8 mouse cellular contexts compared by ENCODE assay signal in genomic region chr4:84674318-84675170, GRCm38 (mm10). TPM values are rescaled to one million over a fixed set of nuclear protein-coding genes. Genes with fewer than 3 reads are reported as not detected.
DNase-seq lines count a peak whose midpoint lies in the region; ATAC-seq lines count a peak whose summit lies in the region.

No protein-coding gene starts in this region.

- DNase-seq in thymus, postnatal 4 days, result peak; percentile 19
- DNase-seq in thymus, postnatal 10 days (ENCODE audit: low spot score in 2 of 2), result no peak
- peak; percentile 88 for DNase-seq in embryonic facial prominence, embryonic 14.5 days (ENCODE audit: low spot score)
- DNase-seq in heart, postnatal 10 days, result peak; percentile 48 to 50
- DNase-seq in kidney, postnatal 36 days, result peak; percentile 59 to 72
- DNase-seq in midbrain, embryonic 11.5 days (ENCODE audit: low spot score, missing footprints), result peak; percentile 94
- peak; percentile 48 for DNase-seq in urinary bladder, postnatal 25 days (ENCODE audit: low spot score)

- intact Hi-C loops in heart, postnatal 10 days (cut with DNase I), result loop anchor here (5.0 to 10.0 kb wide), 2 partner anchors 127 to 880 kb away; no protein-coding TSS in a partner anchor

- peaks cover 16% of the 10 kb centered on the region for H3K27me3 ChIP-seq in embryonic facial prominence, embryonic 14.5 days (replicated peaks; ENCODE audit: control insufficient read depth, insufficient read depth, low read length)
- H3K27me3 ChIP-seq in midbrain, embryonic 11.5 days (ENCODE audit: control insufficient read depth, insufficient read depth, low read length), result peaks cover 60% of the 10 kb centered on the region

- no peaks in the 10 kb centered on the region for H3K36me3 ChIP-seq in embryonic facial prominence, embryonic 14.5 days (ENCODE audit: control insufficient read depth, insufficient read depth, low read length)
- H3K36me3 ChIP-seq in midbrain, embryonic 11.5 days (ENCODE audit: control insufficient read depth, insufficient read depth, low read length), result no peaks in the 10 kb centered on the region

- peak overlapping the region; percentile 97 for H3K27ac ChIP-seq in embryonic facial prominence, embryonic 14.5 days (replicated peaks; ENCODE audit: low read depth, low read length)
- no peak overlapping the region for H3K27ac ChIP-seq in midbrain, embryonic 11.5 days (ENCODE audit: low read depth, low read length)

- peak overlapping the region; percentile 89 for H3K4me2 ChIP-seq in embryonic facial prominence, embryonic 14.5 days (ENCODE audit: low read depth, low read length)
- H3K4me2 ChIP-seq in midbrain, embryonic 11.5 days, result peak overlapping the region; percentile 98

- peak overlapping the region; percentile 92 for H3K9ac ChIP-seq in embryonic facial prominence, embryonic 14.5 days (ENCODE audit: low read depth, low read length)
- H3K9ac ChIP-seq in midbrain, embryonic 11.5 days (ENCODE audit: low read length), result peak overlapping the region; percentile 66

- H3K4me1 ChIP-seq in embryonic facial prominence, embryonic 14.5 days (ENCODE audit: control insufficient read depth, insufficient read depth, low read length), result peaks cover 26% of the 10 kb centered on the region
- H3K4me1 ChIP-seq in midbrain, embryonic 11.5 days (ENCODE audit: control insufficient read depth, insufficient read depth, low read length), result peaks cover 11% of the 10 kb centered on the region

- WGBS in embryonic facial prominence, embryonic 14.5 days, result under 1% methylated on average over 45 of the region's 104 CpGs
- WGBS in midbrain, embryonic 11.5 days, result under 1% methylated on average over 92 of the region's 104 CpGs

- no peaks in the 10 kb centered on the region for H3K9me3 ChIP-seq in embryonic facial prominence, embryonic 14.5 days (ENCODE audit: control insufficient read depth, low read length)
- H3K9me3 ChIP-seq in midbrain, embryonic 11.5 days (ENCODE audit: control insufficient read depth, low read length), result no peaks in the 10 kb centered on the region

- peak overlapping the region; percentile 83 for H3K4me3 ChIP-seq in embryonic facial prominence, embryonic 14.5 days (ENCODE audit: low read depth, low read length)
- peak overlapping the region; percentile 67 for H3K4me3 ChIP-seq in midbrain, embryonic 11.5 days (ENCODE audit: low read depth, low read length)

- peak; percentile 80 for ATAC-seq in embryonic facial prominence, embryonic 14.5 days (ENCODE audit: low read depth)
- ATAC-seq in midbrain, embryonic 11.5 days (ENCODE audit: low FRiP score), result peak; percentile 80
- ATAC-seq in activated CD4-positive, CD25-positive, alpha-beta regulatory T cell, adult 4 months, result no peak

RNA-seq across cellular contexts. Expression of gene Bnc2, which starts 0.5 kb away (rescaled TPM):
- 23.9 and 26.3 TPM in 2 replicates for polyA plus RNA-seq in embryonic facial prominence, embryonic 14.5 days (2014; fragmentation: Nextera tagmentation; extraction: Ambion mirVana)
- total RNA-seq in heart, postnatal 10 days (2021), result 1 to 10 TPM; 3.3 to 3.7 TPM
- polyA plus RNA-seq in midbrain, embryonic 11.5 days (2014; fragmentation: Nextera tagmentation; extraction: Ambion mirVana), result 8.9 and 9.1 TPM in 2 replicates
- polyA plus RNA-seq in activated CD4-positive, CD25-positive, alpha-beta regulatory T cell, adult 4 months (2017; shearing (Covaris generic)), result not detected

Comparison
In these comparisons a context has a peak if more than half of its experiments do, and no peak if none do; other contexts are left out.
1. DNase-seq: peak in thymus, postnatal 4 days (single experiment), embryonic facial prominence, embryonic 14.5 days (single experiment), heart, postnatal 10 days (2 of 2), kidney, postnatal 36 days (2 of 2), midbrain, embryonic 11.5 days (single experiment) and urinary bladder, postnatal 25 days (single experiment); none in thymus, postnatal 10 days (0 of 2).